Comparison of ENCODE assay signal across 27 mouse cellular contexts in genomic region chr13:54048679-54049352, GRCm38 (mm10). TPM values are rescaled to one million over a fixed set of nuclear protein-coding genes. Genes with fewer than 3 reads are reported as not detected.
DNase-seq lines count a peak whose midpoint lies in the region; ATAC-seq and TF ChIP-seq lines count a peak whose summit lies in the region.
"Had no signal": no experiment of that assay in that cellular context is flagged by ENCODE, and none has a peak within 500 bp of the region (broad histone marks: within the 10 kb centered on the region; RNA-seq: fewer than 3 reads in every experiment).

No protein-coding gene starts in this region.

- TF ChIP-seq EP300 in lung, postnatal 0 days (IDR thresholded peaks at IDR 0.05) = no peak

- no peak for DNase-seq in forebrain, postnatal 0 days
- DNase-seq in midbrain, embryonic 14.5 days = peak; percentile 53
- no peak for DNase-seq in midbrain, postnatal 0 days (ENCODE audit: low spot score)
- peak; percentile 43 for DNase-seq in 416B (ENCODE audit: low read depth)
- DNase-seq in layer of hippocampus, adult 11-12 months (ENCODE audit: low spot score) = no peak
- no peak for DNase-seq in lung, postnatal 0 days (ENCODE audit: low spot score)
- DNase-seq: adrenal gland, adult 2 months; adrenal gland, postnatal 14 days; B cell, adult 2 months; cerebellum, adult 11-12 months; cerebellum, adult 8-10 months; cerebellum, postnatal 10 days; cerebellum, postnatal 36 days; gastrocnemius, postnatal 25 days; heart, postnatal 10 days; heart, postnatal 36 days had no signal

- no peak for TF ChIP-seq CTCF in forebrain, postnatal 0 days (IDR thresholded peaks at IDR 0.05; ENCODE audit: low read depth)
- TF ChIP-seq CTCF in midbrain, postnatal 0 days (IDR thresholded peaks at IDR 0.05) = no peak
- TF ChIP-seq CTCF in cortical plate, adult 2 months (IDR thresholded peaks at IDR 0.05; ENCODE audit: extremely low read depth, insufficient read depth, low read length) = no peak
- TF ChIP-seq CTCF in lung, postnatal 0 days (IDR thresholded peaks at IDR 0.05) = no peak

- no peaks in the 10 kb centered on the region; the same call in 1 of the 2 replicates for H3K4me1 ChIP-seq in forebrain, postnatal 0 days (ENCODE audit: insufficient read depth)
- no peaks in the 10 kb centered on the region for H3K4me1 ChIP-seq in forebrain, embryonic 13.5 days
- 0 out of 2 replicates have a peak, but pooled peaks cover 3% of the 10 kb centered on the region for H3K4me1 ChIP-seq in midbrain, embryonic 14.5 days (ENCODE audit: control insufficient read depth, insufficient read depth, low read length)
- no peaks in the 10 kb centered on the region for H3K4me1 ChIP-seq in midbrain, postnatal 0 days (ENCODE audit: insufficient read depth, low read length)
- H3K4me1 ChIP-seq in cortical plate, adult 2 months (ENCODE audit: control insufficient read depth, insufficient read depth, low read length) = no peaks in the 10 kb centered on the region; the same call in 1 of the 2 replicates
- H3K4me1 ChIP-seq in lung, postnatal 0 days (ENCODE audit: insufficient read depth, low read depth, low read length) = no peaks in the 10 kb centered on the region
- H3K4me1 ChIP-seq: heart, embryonic 12.5 days; heart, embryonic 15.5 days; hindbrain, embryonic 10.5 days; hindbrain, embryonic 13.5 days had no signal

- no peak for TF ChIP-seq POLR2A in cortical plate, adult 2 months (IDR thresholded peaks at IDR 0.05; ENCODE audit: extremely low read depth, insufficient read depth, low read length)

- ATAC-seq in forebrain, postnatal 0 days = no peak
- no peak for ATAC-seq in forebrain, embryonic 13.5 days
- ATAC-seq in midbrain, embryonic 14.5 days (ENCODE audit: low FRiP score, low TSS enrichment) = no peak; the same call in 1 of the 2 replicates
- ATAC-seq in midbrain, postnatal 0 days (ENCODE audit: low FRiP score) = no peak
- no peak for ATAC-seq in lung, postnatal 0 days
- ATAC-seq: forebrain, embryonic 14.5 days; hindbrain, embryonic 16.5 days had no signal

- peak overlapping the region; percentile 37; the same call in 1 of the 2 replicates for H3K4me2 ChIP-seq in forebrain, postnatal 0 days (ENCODE audit: low read depth)
- no peak overlapping the region for H3K4me2 ChIP-seq in forebrain, embryonic 13.5 days
- H3K4me2 ChIP-seq in midbrain, embryonic 14.5 days (ENCODE audit: low read length) = no peak overlapping the region
- H3K4me2 ChIP-seq in midbrain, postnatal 0 days (ENCODE audit: low read depth, low read length, poor library complexity, severe bottlenecking) = no peak overlapping the region
- H3K4me2 ChIP-seq in lung, postnatal 0 days (replicated peaks; ENCODE audit: low read depth, low read length) = no peak overlapping the region
- H3K4me2 ChIP-seq: heart, embryonic 12.5 days; heart, embryonic 15.5 days; hindbrain, embryonic 13.5 days had no signal

- no peaks in the 10 kb centered on the region for H3K36me3 ChIP-seq in forebrain, postnatal 0 days (ENCODE audit: insufficient read depth)
- no peaks in the 10 kb centered on the region for H3K36me3 ChIP-seq in forebrain, embryonic 13.5 days (ENCODE audit: poor library complexity, severe bottlenecking)
- no peaks in the 10 kb centered on the region for H3K36me3 ChIP-seq in midbrain, embryonic 14.5 days (ENCODE audit: control insufficient read depth, insufficient read depth, low read length)
- no peaks in the 10 kb centered on the region for H3K36me3 ChIP-seq in midbrain, postnatal 0 days (ENCODE audit: insufficient read depth, low read length)
- no peaks in the 10 kb centered on the region for H3K36me3 ChIP-seq in lung, postnatal 0 days (ENCODE audit: insufficient read depth, low read length)
- H3K36me3 ChIP-seq: forebrain, embryonic 10.5 days; G1E; heart, embryonic 12.5 days; heart, embryonic 15.5 days; hindbrain, embryonic 10.5 days; hindbrain, embryonic 13.5 days had no signal

- H3K27me3 ChIP-seq in forebrain, postnatal 0 days (ENCODE audit: insufficient read depth, low read length) = no peaks in the 10 kb centered on the region
- peaks cover 10% of the 10 kb centered on the region for H3K27me3 ChIP-seq in forebrain, embryonic 13.5 days
- peaks cover 6% of the 10 kb centered on the region; the same call in 1 of the 2 replicates for H3K27me3 ChIP-seq in midbrain, embryonic 14.5 days (ENCODE audit: control insufficient read depth, insufficient read depth, low read length)
- H3K27me3 ChIP-seq in midbrain, postnatal 0 days (ENCODE audit: insufficient read depth, low read length) = no peaks in the 10 kb centered on the region
- H3K27me3 ChIP-seq in lung, postnatal 0 days (replicated peaks; ENCODE audit: insufficient read depth, low read length) = no peaks in the 10 kb centered on the region

- H3K4me3 ChIP-seq in forebrain, postnatal 0 days (ENCODE audit: low read depth, low read length) = no peak overlapping the region
- no peak overlapping the region for H3K4me3 ChIP-seq in forebrain, embryonic 13.5 days
- no peak overlapping the region for H3K4me3 ChIP-seq in midbrain, embryonic 14.5 days (replicated peaks; ENCODE audit: low read depth, low read length)
- H3K4me3 ChIP-seq in midbrain, postnatal 0 days (ENCODE audit: low read depth, low read length) = no peak overlapping the region
- no peak overlapping the region for H3K4me3 ChIP-seq in cortical plate, adult 2 months (ENCODE audit: insufficient read depth, low read length)
- no peak overlapping the region for H3K4me3 ChIP-seq in lung, postnatal 0 days (ENCODE audit: low read depth, low read length)
- H3K4me3 ChIP-seq: forebrain, embryonic 10.5 days; heart, embryonic 12.5 days; heart, embryonic 15.5 days; hindbrain, embryonic 10.5 days; hindbrain, embryonic 13.5 days had no signal

- WGBS in forebrain, postnatal 0 days = 79% methylated on average over 7 of the region's 7 CpGs
- WGBS in forebrain, embryonic 13.5 days = 81% methylated on average over 7 of the region's 7 CpGs
- 47% methylated on average over 7 of the region's 7 CpGs for WGBS in midbrain, embryonic 14.5 days
- 44% methylated on average over 7 of the region's 7 CpGs for WGBS in midbrain, postnatal 0 days
- WGBS in lung, postnatal 0 days = 76% methylated on average over 7 of the region's 7 CpGs

- H3K9ac ChIP-seq in forebrain, postnatal 0 days = no peak overlapping the region
- no peak overlapping the region for H3K9ac ChIP-seq in forebrain, embryonic 13.5 days
- H3K9ac ChIP-seq in midbrain, embryonic 14.5 days (replicated peaks; ENCODE audit: low read length) = no peak overlapping the region
- no peak overlapping the region for H3K9ac ChIP-seq in midbrain, postnatal 0 days (replicated peaks; ENCODE audit: low read length, poor library complexity, severe bottlenecking)
- H3K9ac ChIP-seq in lung, postnatal 0 days (replicated peaks; ENCODE audit: low read depth) = no peak overlapping the region
- H3K9ac ChIP-seq: heart, embryonic 12.5 days; heart, embryonic 15.5 days; hindbrain, embryonic 13.5 days had no signal

- no peak overlapping the region for H3K27ac ChIP-seq in forebrain, postnatal 0 days (ENCODE audit: low read depth, low read length)
- no peak overlapping the region for H3K27ac ChIP-seq in forebrain, embryonic 13.5 days
- no peak overlapping the region for H3K27ac ChIP-seq in midbrain, embryonic 14.5 days (replicated peaks; ENCODE audit: low read depth, low read length)
- H3K27ac ChIP-seq in midbrain, postnatal 0 days (ENCODE audit: low read depth, low read length) = no peak overlapping the region
- H3K27ac ChIP-seq in cortical plate, adult 2 months (ENCODE audit: insufficient read depth, low read length) = peak overlapping the region; percentile 13; the same call in 1 of the 2 replicates
- no peak overlapping the region for H3K27ac ChIP-seq in lung, postnatal 0 days (ENCODE audit: low read length)
- H3K27ac ChIP-seq: forebrain, embryonic 10.5 days; heart, embryonic 15.5 days; hindbrain, embryonic 10.5 days; hindbrain, embryonic 13.5 days had no signal

- H3K9me3 ChIP-seq in forebrain, postnatal 0 days (ENCODE audit: low read length) = no peaks in the 10 kb centered on the region
- no peaks in the 10 kb centered on the region for H3K9me3 ChIP-seq in forebrain, embryonic 13.5 days (replicated peaks)
- H3K9me3 ChIP-seq in midbrain, embryonic 14.5 days (ENCODE audit: control insufficient read depth, low read length) = no peaks in the 10 kb centered on the region
- no peaks in the 10 kb centered on the region for H3K9me3 ChIP-seq in midbrain, postnatal 0 days (ENCODE audit: low read length)
- H3K9me3 ChIP-seq in lung, postnatal 0 days (ENCODE audit: low read length) = no peaks in the 10 kb centered on the region
- H3K9me3 ChIP-seq: forebrain, embryonic 10.5 days; G1E; heart, embryonic 12.5 days; heart, embryonic 15.5 days; hindbrain, embryonic 10.5 days; hindbrain, embryonic 13.5 days had no signal

RNA-seq across cellular contexts. Expression of gene Drd1, which starts 6.7 kb away (rescaled TPM):
- total RNA-seq in forebrain, postnatal 0 days (2014; rRNA removed) = 9.8 and 19.7 TPM in 2 replicates
- polyA plus RNA-seq in forebrain, postnatal 0 days (2015; fragmentation: Nextera tagmentation; extraction: Ambion mirVana) = 6.6 and 7.6 TPM in 2 replicates
- polyA plus RNA-seq in forebrain, embryonic 13.5 days (2015; fragmentation: Nextera tagmentation; extraction: Ambion mirVana) = 3.4 and 4.1 TPM in 2 replicates
- 1.7 and 2.4 TPM in 2 replicates for polyA plus RNA-seq in midbrain, embryonic 14.5 days (2014; fragmentation: Nextera tagmentation; extraction: Ambion mirVana)
- 2.1 and 3.4 TPM in 2 replicates for total RNA-seq in midbrain, postnatal 0 days (2014; rRNA removed)
- 1.9 and 2.4 TPM in 2 replicates for polyA plus RNA-seq in midbrain, postnatal 0 days (2015; fragmentation: Nextera tagmentation; extraction: Ambion mirVana)
- polyA plus RNA-seq in cortical plate, adult 2 months (2012; rRNA removed) = 4.8 and 16.2 TPM in 2 replicates
- 0.13 and 0.18 TPM in 2 replicates for polyA plus RNA-seq in lung, postnatal 0 days (2015; fragmentation: Nextera tagmentation; extraction: Ambion mirVana)
- total RNA-seq: CH12.LX had no signal
- polyA plus RNA-seq: adrenal gland, adult 2 months; forebrain, embryonic 10.5 days; G1E; heart, embryonic 12.5 days had no signal

RNA-seq across cellular contexts. Expression of gene Sfxn1, which starts 22.9 kb away (rescaled TPM):
- 83.8 and 102 TPM in 2 replicates for total RNA-seq in forebrain, postnatal 0 days (2014; rRNA removed)
- 102 and 116 TPM in 2 replicates for polyA plus RNA-seq in forebrain, postnatal 0 days (2015; fragmentation: Nextera tagmentation; extraction: Ambion mirVana)
- 79.4 and 83.0 TPM in 2 replicates for polyA plus RNA-seq in forebrain, embryonic 13.5 days (2015; fragmentation: Nextera tagmentation; extraction: Ambion mirVana)
- polyA plus RNA-seq in midbrain, embryonic 14.5 days (2014; fragmentation: Nextera tagmentation; extraction: Ambion mirVana) = 107 and 115 TPM in 2 replicates
- total RNA-seq in midbrain, postnatal 0 days (2014; rRNA removed) = 81.8 and 93.2 TPM in 2 replicates
- 128 and 137 TPM in 2 replicates for polyA plus RNA-seq in midbrain, postnatal 0 days (2015; fragmentation: Nextera tagmentation; extraction: Ambion mirVana)
- 42.7 and 45.0 TPM in 2 replicates for polyA plus RNA-seq in cortical plate, adult 2 months (2012; rRNA removed)
- polyA plus RNA-seq in lung, postnatal 0 days (2015; fragmentation: Nextera tagmentation; extraction: Ambion mirVana) = 18.9 and 19.1 TPM in 2 replicates

Comparison
In these comparisons a context has a peak if more than half of its experiments do, and no peak if none do; other contexts are left out.
1. DNase-seq: peak in midbrain, embryonic 14.5 days (single experiment) and 416B (single experiment); none in forebrain, postnatal 0 days (single experiment), midbrain, postnatal 0 days (single experiment), layer of hippocampus, adult 11-12 months (single experiment) and lung, postnatal 0 days (single experiment).